Mouse (Mus musculus): ENCODE results near the gene Smurf1.

DNA sequence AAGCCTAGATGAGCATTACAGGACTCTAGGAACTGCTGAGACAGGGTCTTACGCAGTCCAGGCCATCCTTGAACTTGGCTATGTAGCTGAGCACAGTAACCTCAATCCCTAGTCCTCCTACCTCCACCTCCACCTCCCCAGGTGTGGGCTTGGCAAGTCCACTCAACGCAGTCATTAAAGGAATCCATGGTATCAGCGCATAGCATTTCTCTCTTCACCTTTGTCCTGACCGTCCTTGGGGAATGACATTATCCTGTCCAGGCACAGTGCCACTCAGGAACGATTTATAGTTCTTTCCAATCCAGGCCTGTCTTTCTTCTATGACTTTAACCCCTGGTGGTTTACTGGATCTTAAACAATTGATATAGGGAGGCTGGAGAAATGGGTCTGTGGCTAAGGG is 24.8 kb upstream of the Smurf1 start:
- TF ChIP-seq CTCF (IDR thresholded peaks at IDR 0.05; ENCODE audit: control insufficient read depth, insufficient read depth, low read length) = no peak
- no peak for TF ChIP-seq POLR2A (IDR thresholded peaks at IDR 0.05; ENCODE audit: borderline replicate concordance, control insufficient read depth, low read depth, low read length)
